Mouse (Mus musculus) skeletal muscle tissue, adult 2 months (tissue): ENCODE measurements at regions not wholly inside any gene's neighbourhood (a gene's known extent, or its start where the extent isn't known, plus 50 kb on each side); places are given as distances from the start of the nearest gene placed in this dataset.

Source experiments
- DNase-seq: peaks from one replicate; pipeline ENCODE4 v3.0.0-alpha.2; 2012; ENCODE audit warnings: low read depth, low spot score

- DNase-seq: no peak
Measured at GRCm38 (mm10) chrX:13224902-13225301, 55.9 kb upstream of the Ddx3x start.

- DNase-seq: no peak
Measured at GRCm38 (mm10) chrX:13226429-13226828, 54.3 kb upstream of the Ddx3x start.

GRCm38 (mm10) chrX:13229891-13230614 is 50.7 kb upstream of the Ddx3x start:
- no peak for DNase-seq

GRCm38 (mm10) chrX:13230615-13231179 is 50.1 kb upstream of the Ddx3x start:
- DNase-seq: peak; percentile 91
